Mouse (Mus musculus): Measurements from ENCODE around the gene Med12.

DNA sequence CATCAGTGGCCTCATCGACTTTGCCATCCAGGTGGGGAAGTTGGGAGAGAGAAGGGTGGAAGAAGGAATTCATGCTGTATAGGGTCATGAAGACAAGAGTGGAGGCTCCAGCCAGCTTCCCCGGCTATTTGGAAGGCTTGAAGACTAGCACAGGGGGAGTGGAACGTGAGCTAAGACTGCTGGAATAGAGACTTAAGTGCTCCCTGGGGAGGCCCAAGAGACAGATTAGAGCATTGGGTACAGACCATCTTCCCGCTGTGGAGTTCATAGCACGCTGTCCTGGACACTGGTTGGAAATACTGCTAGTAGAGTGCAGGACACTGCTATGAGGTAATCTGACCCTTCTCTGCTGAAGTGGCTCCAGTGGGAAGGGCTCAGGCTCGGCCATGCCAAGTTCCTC, 9.0 kb downstream of the Med12 start:
- TF ChIP-seq CTCF (IDR thresholded peaks at IDR 0.05; ENCODE audit: low read depth) (no peak), EP300 (IDR thresholded peaks at IDR 0.05; ENCODE audit: low read depth) (no peak)

Data from heart, postnatal 0 days (tissue).